Mouse (Mus musculus) liver, adult (tissue): Measurements from ENCODE around the gene Ltbp4.

Source experiments
- GATA4 ChIP-seq: IDR thresholded peaks from 2 replicates; pipeline ENCODE4 v1.6.1; 2014; ENCODE audit warnings: mild to moderate bottlenecking, low read length; ENCODE audit not compliant: insufficient replicate concordance

Ltbp4 gene

DNA sequence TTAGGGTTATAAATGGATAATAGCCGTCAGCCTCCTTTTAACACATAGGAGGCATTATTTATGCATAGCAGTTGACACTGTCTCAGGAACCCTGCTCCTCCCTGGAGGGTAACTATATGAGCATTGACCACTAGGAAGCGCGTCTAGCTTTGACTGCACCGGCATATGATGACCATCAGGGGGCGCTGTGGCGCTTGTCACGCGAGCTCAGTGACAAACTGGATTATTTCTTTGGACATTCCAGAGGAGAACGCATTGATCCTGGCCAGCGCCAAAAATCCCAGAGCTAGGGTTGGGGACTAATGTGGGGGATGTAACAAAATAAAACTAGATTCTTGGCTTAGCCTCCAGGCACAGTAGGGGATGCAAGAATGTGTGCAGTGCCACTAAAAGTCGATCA is 35.3 kb downstream of the Ltbp4 start:
- no peak for TF ChIP-seq GATA4

DNA sequence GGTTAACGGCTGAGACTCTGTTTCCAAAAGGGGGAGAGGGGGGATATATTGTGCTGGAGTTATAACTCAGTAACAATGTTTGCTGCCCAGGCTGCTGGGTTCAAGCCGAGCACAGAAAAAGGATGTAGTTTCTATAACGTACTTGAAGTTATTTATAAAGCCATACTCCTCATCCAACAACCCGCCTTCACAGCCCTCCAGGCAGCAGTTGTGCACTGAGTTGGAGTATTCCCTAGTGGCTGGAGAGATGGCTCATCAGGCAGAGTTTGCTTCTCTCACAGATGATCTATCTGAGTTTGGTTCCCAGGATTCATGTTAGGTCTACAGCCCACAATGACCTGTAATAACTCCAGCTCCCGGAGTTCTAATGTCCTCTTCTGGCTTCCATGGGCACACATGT is 36.7 kb downstream of the Ltbp4 start:
- no peak for TF ChIP-seq GATA4

DNA sequence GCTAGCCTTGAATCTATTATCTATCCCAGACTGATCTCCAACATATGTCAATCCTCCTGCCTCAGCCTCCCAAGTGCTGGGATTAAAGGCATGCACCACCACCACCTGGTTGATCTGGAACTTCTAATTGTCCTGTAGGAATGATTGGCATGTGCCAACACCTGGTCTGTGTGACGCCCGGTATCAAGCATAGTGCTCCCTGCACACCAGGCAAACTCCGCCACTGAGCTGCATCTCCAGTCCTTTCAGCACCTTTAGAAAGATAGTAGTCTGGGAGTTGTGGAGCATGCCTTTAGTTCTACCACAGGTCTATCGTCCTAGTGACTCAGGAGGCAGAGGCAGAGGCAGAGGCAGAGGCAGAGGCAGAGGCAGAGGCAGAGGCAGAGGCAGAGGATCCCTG is 37.1 kb downstream of the Ltbp4 start:
- TF ChIP-seq GATA4 = no peak

DNA sequence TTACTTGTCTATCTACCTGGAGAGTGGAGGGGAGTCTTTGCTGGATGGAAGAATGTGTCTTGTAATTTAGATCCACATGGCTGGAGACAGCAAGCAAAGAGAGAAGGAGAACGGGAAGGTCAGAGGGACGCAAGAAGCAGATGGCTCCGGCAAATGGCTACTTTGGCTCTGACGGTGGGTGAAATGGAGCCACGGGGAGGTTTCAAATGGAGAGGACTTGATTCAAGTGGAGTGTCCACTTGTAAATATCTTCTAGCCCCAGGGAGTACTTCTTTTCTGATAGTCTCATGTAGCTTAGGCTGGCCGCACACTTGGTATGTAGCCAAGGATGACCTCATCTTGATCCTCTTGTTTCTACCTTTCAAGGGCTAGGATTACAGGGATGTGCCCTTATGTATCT is 38.7 kb downstream of the Ltbp4 start:
- TF ChIP-seq GATA4 = no peak

DNA sequence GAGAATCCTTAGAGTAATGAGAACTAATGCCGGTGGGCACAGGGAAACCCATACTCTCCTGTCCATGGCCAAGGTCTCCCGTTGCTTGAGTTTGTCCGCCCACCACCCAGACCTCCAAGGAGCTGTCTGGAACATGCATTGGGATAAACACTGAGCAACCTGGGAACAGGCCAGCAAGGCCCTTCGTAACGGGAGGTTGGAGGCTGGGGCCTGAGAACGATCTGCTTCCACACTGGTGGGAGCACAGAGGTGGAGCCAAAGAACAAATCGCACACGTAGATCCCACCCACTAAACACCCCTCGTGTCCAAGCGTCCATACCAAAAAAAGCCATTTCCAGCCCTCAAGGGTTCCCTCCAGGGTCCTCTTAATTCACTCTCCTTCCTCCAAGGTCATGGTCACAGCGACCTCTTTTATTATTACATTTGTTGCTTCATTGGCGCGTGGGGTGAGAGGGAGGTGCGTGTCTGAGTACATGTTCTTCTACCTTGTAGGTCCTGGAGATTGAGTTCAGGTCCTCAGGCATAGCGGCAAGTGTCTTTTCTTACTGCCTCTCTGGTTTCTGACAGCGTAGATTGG is 39.4 kb downstream of the Ltbp4 start:
- no peak for TF ChIP-seq GATA4

DNA sequence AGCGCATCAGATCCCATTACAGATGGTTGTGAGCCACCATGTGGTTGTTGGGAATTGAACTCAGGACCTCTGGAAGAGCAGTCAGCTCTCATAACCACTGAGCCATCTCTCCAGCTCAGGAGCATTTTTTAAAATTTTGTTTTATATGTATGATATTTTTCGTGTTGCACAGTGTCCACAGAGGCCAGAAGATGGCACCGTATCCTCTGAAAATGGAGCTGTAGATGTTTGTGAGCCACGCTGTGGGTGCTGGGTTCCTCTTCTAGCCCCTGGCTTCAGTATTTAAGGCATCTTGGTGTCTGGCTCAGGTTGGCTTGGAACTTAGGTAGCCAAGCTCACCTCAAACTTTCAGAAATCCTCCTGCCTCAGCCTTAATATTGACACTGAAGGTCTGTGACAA is 41.0 kb downstream of the Ltbp4 start:
- no peak for TF ChIP-seq GATA4

DNA sequence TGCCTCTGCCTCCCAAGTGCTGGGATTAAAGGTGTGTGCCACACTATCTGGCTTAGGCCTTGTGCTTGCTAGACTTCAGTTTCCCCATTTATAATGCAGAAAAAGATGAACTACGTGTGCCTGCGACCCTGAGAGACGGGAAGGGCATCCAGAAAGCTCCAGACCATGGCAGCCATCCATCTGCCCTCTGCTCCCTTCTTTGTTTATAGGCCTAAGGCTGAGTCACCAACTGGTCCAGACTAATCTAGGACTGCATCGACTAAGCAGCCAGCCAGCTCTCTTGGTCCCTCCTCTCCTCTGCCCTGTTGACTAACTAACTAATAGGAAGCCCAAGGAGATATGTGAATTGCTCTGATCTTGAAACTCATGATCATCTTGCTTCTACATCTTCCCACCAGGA is 41.5 kb downstream of the Ltbp4 start:
- TF ChIP-seq GATA4 = no peak

DNA sequence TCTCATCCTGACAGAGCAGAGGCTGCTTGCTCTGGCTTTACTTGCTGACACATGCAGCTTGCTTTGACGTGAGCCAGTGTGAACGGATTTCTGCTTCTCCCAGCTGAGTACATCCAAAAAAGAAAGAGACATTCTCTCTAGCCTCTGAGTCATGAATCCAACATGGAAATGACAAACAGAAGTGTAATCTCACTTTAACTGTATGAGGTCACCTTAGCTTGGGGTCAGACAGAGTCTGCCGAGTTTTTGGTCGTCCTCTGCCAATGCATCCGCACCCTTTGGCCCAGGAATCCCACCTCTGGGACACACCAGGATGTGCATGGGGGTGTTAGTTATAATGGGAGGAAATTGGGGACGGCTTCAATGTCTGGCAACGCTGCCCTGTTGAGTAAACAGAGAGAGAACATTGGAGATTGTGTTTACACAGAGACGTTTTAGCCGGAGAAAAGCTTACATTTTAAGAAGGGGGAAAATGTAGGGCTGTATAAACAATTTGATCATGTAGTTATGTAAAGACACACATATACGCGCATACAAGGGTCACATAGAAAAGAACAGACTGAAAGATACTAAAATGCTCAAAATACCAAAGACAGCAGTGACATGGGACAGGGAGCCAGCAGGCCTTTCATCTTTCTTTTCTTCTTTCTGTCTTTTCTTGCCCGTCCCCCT is 45.6 kb downstream of the Ltbp4 start:
- no peak for TF ChIP-seq GATA4

DNA sequence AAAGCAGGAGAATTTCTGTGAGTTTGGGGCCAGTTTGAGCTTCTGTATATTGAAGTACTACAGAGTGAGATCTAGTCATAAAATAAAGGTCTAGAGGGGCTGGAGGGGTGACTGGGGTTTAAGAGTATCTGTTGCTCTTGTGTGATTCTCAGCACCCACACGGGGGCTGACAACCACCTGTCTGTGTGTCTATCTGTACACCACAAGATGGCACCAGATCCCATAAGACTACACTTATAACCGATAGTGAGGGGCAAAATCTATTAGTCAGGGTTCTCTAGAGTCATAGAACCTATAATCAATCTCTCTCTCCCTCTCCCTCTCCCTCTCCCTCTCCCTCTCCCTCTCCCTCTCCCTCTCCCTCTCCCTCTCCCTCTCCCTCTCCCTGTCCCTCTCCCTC is 46.9 kb downstream of the Ltbp4 start:
- no peak for TF ChIP-seq GATA4

DNA sequence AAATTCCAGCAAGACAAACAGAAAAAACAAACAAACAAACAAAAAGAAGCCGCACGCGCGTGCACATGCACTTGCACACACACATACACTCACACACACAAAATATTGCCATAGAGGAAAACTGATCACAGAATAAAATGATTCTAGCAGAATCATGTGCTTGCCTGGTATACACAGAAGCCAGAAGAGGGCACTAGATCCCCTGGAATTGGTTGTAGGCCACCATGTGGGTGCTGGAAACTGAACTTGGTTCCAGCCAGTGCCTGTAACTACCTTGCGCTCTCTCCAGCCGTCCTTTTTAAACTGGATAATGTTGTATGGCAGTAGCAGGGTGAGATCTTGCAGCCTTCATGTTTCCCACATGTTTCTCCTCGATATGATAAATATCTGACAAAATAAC is 48.8 kb downstream of the Ltbp4 start:
- TF ChIP-seq GATA4 = no peak

DNA sequence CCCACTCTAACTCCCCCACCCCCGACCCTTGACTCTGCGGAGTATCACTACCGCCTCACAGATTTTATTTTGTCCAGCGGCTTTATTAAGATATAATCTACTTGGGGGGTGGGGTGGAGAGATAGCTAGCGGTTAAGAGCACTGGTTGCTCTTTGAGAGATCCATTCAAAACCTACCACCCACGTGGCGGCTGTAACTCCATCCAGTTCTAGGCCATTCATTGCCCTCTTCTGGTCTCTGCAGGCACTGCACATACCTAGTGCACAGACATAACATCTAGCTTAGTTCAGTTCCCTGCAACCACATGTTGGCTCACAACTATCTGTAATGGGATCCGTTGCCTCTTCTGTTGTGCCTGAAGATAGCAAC is 51.8 kb downstream of the Ltbp4 start:
- TF ChIP-seq GATA4 = no peak

DNA sequence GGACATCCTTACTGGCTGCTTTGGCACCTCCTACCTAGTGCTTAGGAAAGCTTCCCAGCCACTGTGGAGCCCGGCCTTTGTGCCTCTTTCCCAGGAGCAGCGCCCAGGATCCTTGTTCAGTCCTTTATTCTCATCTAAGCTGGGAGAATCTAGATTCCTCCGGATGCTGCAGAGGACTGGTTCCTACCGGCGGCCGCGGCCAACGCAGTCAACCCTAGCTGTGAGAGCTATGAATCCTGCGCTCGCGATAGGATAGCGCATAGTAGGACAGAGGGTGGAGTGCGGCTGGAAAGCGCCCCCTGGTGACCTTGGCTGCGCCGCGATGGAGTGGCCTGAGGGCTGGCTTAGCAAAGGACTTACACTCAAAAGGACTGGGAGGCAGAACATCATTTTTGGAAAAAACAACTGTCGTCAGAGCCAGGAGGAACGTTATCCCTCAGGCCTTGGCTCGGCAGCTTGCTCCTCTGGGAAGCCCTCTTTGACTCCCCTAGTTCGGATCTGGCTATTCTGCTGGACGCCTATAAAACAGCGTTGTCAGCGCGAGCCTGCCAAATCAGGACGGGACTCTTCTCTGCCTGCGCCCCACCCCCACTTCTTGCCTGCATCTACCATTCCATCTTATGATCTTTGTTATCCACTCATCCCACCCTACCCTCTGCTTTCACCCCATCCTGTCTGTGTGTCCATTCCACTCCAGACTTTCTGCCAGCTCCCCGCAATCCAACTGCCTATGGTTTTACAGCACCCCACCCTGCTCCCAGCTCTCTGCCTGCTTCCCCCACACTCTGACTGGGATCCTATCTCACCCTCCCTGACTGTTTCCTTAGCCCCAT is 52.4 kb downstream of the Ltbp4 start:
- no peak for TF ChIP-seq GATA4

DNA sequence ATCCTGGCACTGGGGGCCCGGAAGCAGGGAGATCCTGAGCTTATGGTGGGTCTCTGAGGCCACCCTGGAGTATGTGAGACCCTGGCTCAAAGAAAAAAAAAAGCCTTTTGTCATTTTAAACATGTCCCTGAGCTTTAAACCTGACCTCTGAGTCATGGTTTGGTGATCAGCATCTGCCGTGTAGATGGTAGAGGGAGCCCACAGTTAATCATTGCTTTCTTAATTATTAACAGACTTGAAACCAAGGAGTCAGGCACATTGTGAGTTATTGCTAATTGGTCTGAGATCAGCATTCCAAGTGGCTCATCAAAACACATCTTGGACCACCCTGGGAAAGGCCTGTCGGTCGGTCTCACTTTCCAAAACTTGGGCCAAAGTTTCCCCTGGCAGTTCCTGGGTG is 55.3 kb downstream of the Ltbp4 start:
- TF ChIP-seq GATA4 = no peak

DNA sequence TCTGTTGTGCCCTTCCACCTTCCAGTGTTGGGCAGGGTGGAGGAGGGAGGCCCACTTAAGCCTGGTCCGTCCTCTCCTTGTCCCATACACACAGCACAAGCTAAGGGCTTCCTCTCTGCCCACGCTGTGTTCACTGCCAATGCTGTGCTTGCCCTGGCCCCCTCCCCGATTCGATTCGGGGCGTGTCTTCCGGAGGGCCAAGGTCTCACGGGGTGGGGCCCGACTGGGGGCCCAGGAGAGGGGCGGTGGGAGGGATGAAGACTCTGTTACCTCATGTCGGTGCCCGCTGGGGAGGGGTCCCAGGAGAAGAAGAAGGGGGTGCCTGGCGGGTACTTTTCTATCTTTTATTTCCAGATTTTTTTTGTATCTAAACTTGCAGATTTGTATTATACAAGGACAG is 55.8 kb downstream of the Ltbp4 start:
- TF ChIP-seq GATA4 = no peak

DNA sequence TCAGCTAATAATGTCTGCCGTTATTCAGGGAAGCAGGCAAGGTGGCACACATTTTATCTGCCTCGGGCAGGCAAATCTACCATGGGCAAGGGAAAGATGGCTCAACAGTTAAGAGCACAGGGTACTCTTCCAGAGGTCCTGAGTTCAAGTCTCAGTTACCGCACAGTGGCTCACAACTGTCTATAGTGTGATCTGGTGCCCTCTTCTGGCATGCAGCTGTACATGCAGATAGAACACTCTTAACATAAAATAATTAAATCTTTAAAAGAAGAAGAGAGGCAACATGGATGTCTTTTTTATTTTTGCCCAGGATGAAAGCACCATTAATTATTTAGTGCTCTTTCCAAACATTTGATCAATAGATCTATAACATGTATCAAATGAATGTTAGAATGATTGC is 60.3 kb downstream of the Ltbp4 start:
- TF ChIP-seq GATA4 = no peak

DNA sequence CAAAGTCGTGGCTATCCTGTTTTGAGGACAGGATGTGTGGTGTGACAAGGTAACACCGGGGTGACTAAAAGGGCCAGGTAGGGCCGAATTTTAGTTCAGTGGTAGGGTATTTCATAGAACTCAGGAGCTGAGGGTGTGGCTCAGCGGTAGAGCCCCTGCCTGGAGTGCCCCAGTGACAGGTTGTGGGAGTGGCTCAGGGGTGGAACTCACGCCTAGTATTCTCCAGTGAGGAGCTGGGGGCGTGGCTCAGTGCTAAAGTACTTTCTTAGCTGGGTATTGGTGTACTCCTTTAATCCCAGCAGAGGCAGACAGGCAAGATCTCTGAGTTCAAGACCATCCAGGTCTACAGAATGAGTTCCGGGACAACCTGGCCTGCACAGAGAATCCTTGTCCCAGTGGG is 61.5 kb downstream of the Ltbp4 start:
- TF ChIP-seq GATA4 = no peak
